Mouse (Mus musculus) lung, embryonic 16.5 days (tissue): ENCODE measurements around the gene Ddb2. TPM values are rescaled to one million over a fixed set of nuclear protein-coding genes. Genes with fewer than 3 reads are reported as not detected.

Experiments used
- ATAC-seq: fragments of 200-750 bp; cut with Nextera tagmentation; 2 replicates; pipeline ENCODE4 v1.8.0; 2017; ENCODE audit warnings: low read depth, mild to moderate bottlenecking, moderate library complexity
- H3K27ac ChIP-seq: fragments of 300-500 bp; sonication (generic); 2 replicates; pipeline ENCODE4 v1.5.1; 2014; ENCODE audit warnings: mild to moderate bottlenecking, control low read depth, low read length
- H3K27me3 ChIP-seq: fragments of 300-500 bp; sonication (generic); 2 replicates; pipeline ENCODE4 v1.6.1; 2014; ENCODE audit warnings: low read depth, low read length, mixed read lengths; ENCODE audit not compliant: control insufficient read depth, insufficient read depth
- H3K36me3 ChIP-seq: fragments of 300-500 bp; sonication (generic); 2 replicates; pipeline ENCODE4 v1.6.1; 2014; ENCODE audit warnings: low read length; ENCODE audit not compliant: control insufficient read depth, insufficient read depth
- H3K4me1 ChIP-seq: fragments of 300-500 bp; sonication (generic); replicated peaks from 2 replicates; pipeline ENCODE4 v1.6.1; 2014; ENCODE audit warnings: low read length, mixed read lengths; ENCODE audit not compliant: control insufficient read depth, insufficient read depth
- H3K4me2 ChIP-seq: fragments of 300-500 bp; sonication (generic); 2 replicates; pipeline ENCODE4 v1.6.1; 2014; ENCODE audit warnings: low read depth, low read length, control low read depth
- H3K4me3 ChIP-seq: fragments of 300-500 bp; sonication (generic); 2 replicates; pipeline ENCODE4 v1.5.1; 2014; ENCODE audit warnings: mild to moderate bottlenecking, low read length, control low read depth
- H3K9ac ChIP-seq: fragments of 300-500 bp; sonication (generic); 2 replicates; pipeline ENCODE4 v1.6.1; 2014; ENCODE audit warnings: low read length, control low read depth
- H3K9me3 ChIP-seq: fragments of 300-500 bp; sonication (generic); 2 replicates; pipeline ENCODE4 v1.6.1; 2016; ENCODE audit warnings: low read length; ENCODE audit not compliant: control insufficient read depth
- WGBS: fragments of 180-500 bp; shearing (Covaris S2); extraction: QIAGEN DNeasy Blood & Tissue Kit; methylation state at CpG from one replicate; pipeline ENCODE4 v1.1.7; 2014; 5-methylcytosine and 5-hydroxymethylcytosine counted together
- polyA plus RNA-seq: library from polyadenylated mRNA; unstranded; fragments of >200 nt; fragmentation: Nextera tagmentation; extraction: Ambion mirVana; gene quantifications from 2 replicates; pipeline ENCODE4 v1.2.1, GENCODE M21; 2015

Gene Ddb2
- polyA plus RNA-seq, 1 experiment from 2014 or later: 22.0 TPM

DNA sequence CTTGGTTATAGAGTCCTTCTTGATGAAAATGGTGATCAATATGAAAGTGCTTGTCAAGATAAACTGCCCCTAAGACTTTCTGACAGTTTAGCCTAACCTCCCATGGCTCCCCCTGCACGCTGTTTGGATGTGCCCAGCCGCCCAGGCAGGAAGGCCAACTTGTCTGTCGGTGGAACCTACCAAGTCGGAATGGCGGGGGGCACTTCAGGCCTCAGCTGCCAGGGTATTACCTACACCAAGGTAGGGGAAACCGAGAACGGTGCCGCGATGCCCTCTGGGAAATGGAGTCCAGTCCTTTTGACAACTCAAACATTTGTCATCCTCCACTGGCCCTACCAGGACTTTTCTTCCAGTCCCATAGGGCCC lies 53.7 kb downstream of the Ddb2 start:
- H3K4me3 ChIP-seq: peak overlapping the region; percentile 94
- ATAC-seq: peak; percentile 94
- under 1% methylated on average over 9 of the region's 9 CpGs for WGBS

DNA sequence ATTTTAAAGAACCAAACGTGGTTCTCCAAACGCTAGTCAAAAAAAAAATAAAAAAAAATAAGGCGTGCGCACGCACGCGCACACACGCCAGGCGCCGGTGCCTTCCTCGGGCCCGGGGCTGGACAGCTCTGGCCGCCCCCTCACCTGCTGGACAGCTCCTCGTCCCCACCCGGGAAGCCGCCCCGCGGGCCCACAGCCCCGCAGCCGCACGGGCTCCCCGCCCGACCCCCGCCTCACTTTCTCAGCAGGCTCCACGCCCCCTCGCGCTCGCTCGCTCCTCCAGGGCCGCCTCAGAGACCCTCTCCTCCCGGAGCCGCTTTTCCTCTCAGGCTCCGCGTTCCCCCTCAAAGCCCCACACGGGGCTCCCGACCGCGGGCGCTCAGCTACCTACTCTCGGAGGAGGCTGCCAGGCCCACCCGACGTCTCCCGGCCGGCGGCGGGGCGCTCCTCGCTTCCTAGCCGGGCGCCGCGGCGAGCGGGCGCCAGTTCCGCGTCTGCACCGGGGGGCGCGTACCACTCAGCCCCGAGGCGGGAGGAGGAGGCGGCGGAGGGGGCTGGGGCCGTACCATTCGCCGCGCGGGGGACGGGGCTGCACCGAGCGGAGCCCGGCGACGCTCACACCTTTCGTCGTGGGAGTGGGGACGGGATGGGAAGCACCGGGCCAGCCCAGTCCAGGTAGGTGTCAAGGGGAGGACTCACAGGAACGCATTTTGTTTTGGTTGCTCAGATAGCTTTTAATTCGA lies 54.2 kb downstream of the Ddb2 start:
- H3K4me3 ChIP-seq: peak overlapping the region; percentile 94
- peaks cover 9% of the 10 kb centered on the region for H3K4me1 ChIP-seq
- H3K4me2 ChIP-seq: peak overlapping the region; percentile 82
- no peaks in the 10 kb centered on the region for H3K9me3 ChIP-seq
- H3K27me3 ChIP-seq: no peaks in the 10 kb centered on the region
- under 1% methylated on average over 76 of the region's 81 CpGs for WGBS
- peak overlapping the region; percentile 72 for H3K9ac ChIP-seq
- no peaks in the 10 kb centered on the region; the same call in 1 of the 2 replicates for H3K36me3 ChIP-seq
- peak overlapping the region; percentile 73 for H3K27ac ChIP-seq
- ATAC-seq: peak; percentile 93

More for the DNA sequence above, 53.7 kb downstream of the Ddb2 start:
- peak overlapping the region; percentile 82 for H3K4me2 ChIP-seq
- H3K4me1 ChIP-seq: peaks cover 9% of the 10 kb centered on the region
- peak overlapping the region; percentile 72 for H3K9ac ChIP-seq
- H3K36me3 ChIP-seq: no peaks in the 10 kb centered on the region; the same call in 1 of the 2 replicates
- no peaks in the 10 kb centered on the region for H3K9me3 ChIP-seq
- H3K27ac ChIP-seq: peak overlapping the region; percentile 73
- H3K27me3 ChIP-seq: no peaks in the 10 kb centered on the region

DNA sequence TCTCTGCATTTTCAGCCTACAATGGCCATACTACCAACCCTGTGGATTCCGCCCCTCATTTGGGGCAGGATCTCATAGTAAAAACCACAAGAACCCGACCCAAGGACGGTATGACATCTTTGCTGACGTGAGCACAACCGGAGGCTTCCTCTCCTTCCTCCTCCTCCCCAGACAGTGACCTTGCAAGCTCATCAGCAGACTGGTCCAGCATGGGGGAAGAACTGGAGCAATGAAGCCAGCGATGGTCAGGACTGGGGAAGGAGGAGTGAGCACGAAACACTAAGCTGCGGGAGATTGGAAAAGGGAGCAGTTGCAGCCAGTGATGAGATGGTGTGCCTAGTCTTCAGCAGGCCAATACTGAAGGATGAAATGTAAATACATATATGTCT lies 54.8 kb downstream of the Ddb2 start:
- Histone ChIP-seq H3K9ac (peak overlapping the region; percentile 72), H3K27me3 (no peaks in the 10 kb centered on the region), H3K4me2 (peak overlapping the region; percentile 82), H3K9me3 (no peaks in the 10 kb centered on the region), H3K27ac (no peak overlapping the region), H3K36me3 (no peaks in the 10 kb centered on the region; the same call in 1 of the 2 replicates), H3K4me3 (peak overlapping the region; percentile 94), H3K4me1 (peaks cover 9% of the 10 kb centered on the region)
- WGBS: 13% methylated on average over 8 of the region's 8 CpGs
- ATAC-seq: no peak

DNA sequence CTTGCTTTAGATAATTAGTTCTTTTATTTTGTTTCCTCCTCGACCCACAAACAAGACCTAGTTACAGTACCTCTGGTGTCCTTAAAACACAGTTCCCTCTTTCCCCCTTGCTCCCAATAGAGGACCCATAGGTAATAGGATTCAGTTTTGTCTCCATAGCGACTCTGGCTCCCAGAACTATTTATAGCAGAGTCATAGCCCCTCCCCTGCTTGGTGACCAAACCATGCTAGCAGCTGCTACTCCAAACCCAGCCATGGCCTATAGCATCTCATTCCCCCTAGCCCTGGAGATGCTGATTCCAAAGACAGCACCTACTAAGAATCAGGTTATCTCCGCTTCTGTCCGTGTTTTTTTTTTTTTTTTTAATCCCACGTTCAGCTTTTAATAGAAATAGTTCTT lies 56.1 kb downstream of the Ddb2 start:
- Histone ChIP-seq H3K36me3 (no peaks in the 10 kb centered on the region; the same call in 1 of the 2 replicates), H3K4me1 (peaks cover 9% of the 10 kb centered on the region), H3K9ac (no peak overlapping the region), H3K9me3 (no peaks in the 10 kb centered on the region), H3K27me3 (no peaks in the 10 kb centered on the region), H3K4me3 (no peak overlapping the region), H3K4me2 (no peak overlapping the region), H3K27ac (no peak overlapping the region)
- WGBS: 66% methylated on average over 5 of the region's 5 CpGs
- no peak for ATAC-seq

DNA sequence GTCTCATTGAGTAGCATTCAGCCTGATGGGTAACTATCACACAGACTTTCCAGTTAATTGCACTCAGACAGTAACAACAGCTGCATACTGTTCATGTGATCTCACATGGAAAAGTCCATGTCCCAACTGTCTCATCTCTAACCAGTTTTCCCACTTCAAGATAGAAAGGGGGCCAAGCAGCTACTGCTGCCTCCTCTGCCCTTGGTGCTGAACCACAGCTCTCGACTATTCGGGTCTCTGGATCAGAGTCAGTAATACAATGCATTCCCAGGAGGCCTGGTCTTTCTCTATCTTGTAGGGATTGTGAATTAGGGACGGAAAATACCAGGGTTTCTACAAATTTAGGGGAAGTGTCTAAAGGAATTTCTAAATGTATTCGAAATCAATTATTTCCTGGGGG lies 57.0 kb downstream of the Ddb2 start:
- no peaks in the 10 kb centered on the region for H3K9me3 ChIP-seq
- no peak overlapping the region for H3K9ac ChIP-seq
- no peak overlapping the region for H3K4me3 ChIP-seq
- no peak for ATAC-seq
- no peak overlapping the region for H3K27ac ChIP-seq
- H3K4me2 ChIP-seq: no peak overlapping the region
- H3K4me1 ChIP-seq: peaks cover 9% of the 10 kb centered on the region
- no peaks in the 10 kb centered on the region for H3K27me3 ChIP-seq
- H3K36me3 ChIP-seq: no peaks in the 10 kb centered on the region
- 37% methylated on average over 4 of the region's 4 CpGs for WGBS

DNA sequence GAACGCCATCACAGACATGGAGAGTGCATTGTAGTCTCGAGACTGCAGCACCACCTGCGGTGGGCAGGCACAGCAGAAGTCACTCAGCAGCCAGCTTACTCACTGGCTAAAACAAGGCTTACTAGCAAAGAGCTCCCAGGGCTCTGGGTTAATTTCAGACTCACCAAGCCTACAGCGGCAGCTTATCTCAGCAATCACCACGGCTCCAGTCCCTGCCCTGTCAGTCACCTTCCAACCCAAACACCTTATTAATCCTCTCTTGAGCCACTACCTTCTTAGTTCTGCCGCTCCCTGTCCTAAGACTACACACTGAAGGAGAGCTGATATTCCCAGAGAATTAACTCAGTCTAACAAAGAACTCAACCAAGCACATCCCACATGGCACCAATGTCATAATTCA lies 60.5 kb downstream of the Ddb2 start:
- H3K9ac ChIP-seq: no peak overlapping the region
- no peak overlapping the region for H3K4me2 ChIP-seq
- no peak for ATAC-seq
- no peaks in the 10 kb centered on the region for H3K27me3 ChIP-seq
- H3K36me3 ChIP-seq: peaks cover 10% of the 10 kb centered on the region
- H3K4me1 ChIP-seq: no peaks in the 10 kb centered on the region
- H3K27ac ChIP-seq: no peak overlapping the region
- 52% methylated on average over 6 of the region's 6 CpGs for WGBS
- no peak overlapping the region for H3K4me3 ChIP-seq
- no peaks in the 10 kb centered on the region for H3K9me3 ChIP-seq

DNA sequence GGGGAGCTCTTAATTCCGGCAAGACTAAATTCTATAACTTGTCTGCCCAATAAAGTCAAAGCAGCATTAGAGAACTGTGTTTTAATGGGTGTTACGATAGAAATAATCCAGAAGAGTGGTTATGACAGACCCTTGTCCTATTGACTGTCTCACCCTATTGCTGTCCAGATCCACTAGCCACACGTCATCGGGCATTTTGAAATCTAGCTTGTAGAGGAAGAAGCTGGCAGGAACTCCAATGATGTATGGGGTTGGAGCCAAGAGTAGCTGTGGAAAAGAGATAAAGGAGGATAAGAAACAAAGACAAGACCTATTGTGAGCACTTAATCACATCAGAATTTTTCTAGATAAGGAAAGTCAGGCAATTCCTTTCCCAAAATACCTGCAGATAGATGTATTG lies 61.3 kb downstream of the Ddb2 start:
- H3K9me3 ChIP-seq: no peaks in the 10 kb centered on the region

DNA sequence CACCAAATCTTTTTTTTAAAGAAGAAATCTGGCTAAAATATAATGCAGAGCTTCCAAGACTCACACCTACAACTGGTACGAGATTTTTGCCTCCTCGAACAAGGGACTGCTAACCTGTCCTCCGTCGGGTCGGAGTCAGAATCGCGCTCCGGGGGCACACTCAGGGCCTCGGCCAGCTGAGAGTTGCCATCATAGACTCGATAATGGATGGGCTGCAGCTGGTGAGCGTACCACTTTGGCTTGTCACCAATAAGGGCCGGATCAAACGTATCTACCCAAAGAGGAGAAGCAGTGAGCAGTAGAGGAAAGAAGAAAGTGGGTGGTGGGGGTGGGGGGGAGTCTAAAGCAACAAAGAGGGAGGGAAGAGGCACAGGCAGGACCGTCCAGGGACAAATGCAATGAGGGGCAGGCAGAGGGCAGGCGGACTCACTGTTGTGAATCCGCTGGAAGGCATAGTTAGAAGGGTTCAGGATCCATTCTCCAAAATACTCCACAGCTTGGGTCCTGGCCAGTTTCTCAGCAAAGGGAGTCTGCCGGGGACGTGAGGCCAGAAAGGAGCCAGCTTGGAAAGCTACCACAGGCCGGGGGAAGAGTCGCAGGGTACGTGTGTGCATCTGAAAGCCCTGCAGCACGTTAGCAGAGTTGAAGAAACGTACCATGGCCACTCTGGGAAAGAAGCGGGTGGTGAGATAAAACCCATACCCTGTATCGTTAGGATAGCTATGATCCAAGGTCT lies 67.0 kb downstream of the Ddb2 start:
- H3K27me3 ChIP-seq: no peaks in the 10 kb centered on the region
- no peak overlapping the region for H3K9ac ChIP-seq
- ATAC-seq: peak; percentile 84
- peak overlapping the region; percentile 33 for H3K27ac ChIP-seq
- 0 out of 2 replicates have a peak, but pooled peaks cover 2% of the 10 kb centered on the region for H3K4me1 ChIP-seq
- H3K9me3 ChIP-seq: no peaks in the 10 kb centered on the region
- 51% methylated on average over 25 of the region's 25 CpGs for WGBS
- H3K36me3 ChIP-seq: peaks cover 21% of the 10 kb centered on the region
- no peak overlapping the region for H3K4me3 ChIP-seq
- H3K4me2 ChIP-seq: no peak overlapping the region

More for the DNA sequence above, 61.3 kb downstream of the Ddb2 start:
- 77% methylated on average over 4 of the region's 4 CpGs for WGBS
- ATAC-seq: no peak
- Histone ChIP-seq H3K9ac (no peak overlapping the region), H3K36me3 (peaks cover 11% of the 10 kb centered on the region), H3K27ac (no peak overlapping the region), H3K4me1 (0 out of 2 replicates have a peak, but pooled peaks cover 1% of the 10 kb centered on the region), H3K27me3 (no peaks in the 10 kb centered on the region), H3K4me2 (no peak overlapping the region), H3K4me3 (no peak overlapping the region)

DNA sequence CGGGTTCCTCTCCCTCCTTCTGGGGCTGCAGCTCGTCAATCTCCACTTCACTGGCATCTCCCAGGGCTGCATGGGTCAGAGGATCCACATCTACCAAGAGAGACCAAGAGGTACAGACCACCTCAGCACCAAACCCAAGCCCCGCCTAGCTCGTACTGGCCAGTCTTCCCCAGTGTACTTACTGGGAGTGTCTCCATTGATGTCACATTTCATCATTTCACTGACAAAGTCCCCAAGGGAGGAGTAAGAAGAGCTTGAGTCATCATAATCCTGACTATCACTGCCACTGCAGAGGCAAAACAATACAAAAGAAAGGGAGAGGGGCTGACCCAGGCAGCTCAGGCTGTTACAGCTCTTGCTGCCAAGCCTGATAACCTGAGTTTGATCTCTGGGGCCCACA lies 69.2 kb downstream of the Ddb2 start:
- Histone ChIP-seq H3K9me3 (no peaks in the 10 kb centered on the region), H3K4me3 (no peak overlapping the region), H3K4me1 (0 out of 2 replicates have a peak, but pooled peaks cover 2% of the 10 kb centered on the region), H3K36me3 (peaks cover 14% of the 10 kb centered on the region), H3K4me2 (no peak overlapping the region), H3K9ac (no peak overlapping the region), H3K27ac (no peak overlapping the region), H3K27me3 (no peaks in the 10 kb centered on the region)
- ATAC-seq: no peak
- WGBS: 69% methylated on average over 4 of the region's 4 CpGs
